Mouse (Mus musculus) frontal cortex, adult (tissue): ENCODE measurements at regions not wholly inside any gene's neighbourhood (a gene's known extent, or its start where the extent isn't known, plus 50 kb on each side); places are given as distances from the start of the nearest gene placed in this dataset.

ENCODE experiments used
- ATAC-seq: cut with Nextera tagmentation; 2 replicates; pipeline ENCODE4 v1.9.2; 2017; ENCODE audit warnings: mild to moderate bottlenecking, moderate library complexity, mixed read lengths; ENCODE audit not compliant: low TSS enrichment

GRCm38 (mm10) chr6:99984856-99985224 lies 258.6 kb upstream of the Prok2 start:
- no peak for ATAC-seq

- no peak for ATAC-seq
Measured at GRCm38 (mm10) chr6:99984057-99984855, 258.1 kb upstream of the Prok2 start.

GRCm38 (mm10) chr6:99979614-99980013 lies 253.4 kb upstream of the Prok2 start:
- ATAC-seq, result no peak

- no peak for ATAC-seq
Measured at GRCm38 (mm10) chr6:99978164-99978746, 252.1 kb upstream of the Prok2 start.

GRCm38 (mm10) chr6:99976144-99976543 lies 250.0 kb upstream of the Prok2 start:
- no peak for ATAC-seq

- ATAC-seq, result no peak
Measured at GRCm38 (mm10) chr6:99975486-99975885, 249.3 kb upstream of the Prok2 start.

GRCm38 (mm10) chr6:99974464-99974863 lies 248.3 kb upstream of the Prok2 start:
- ATAC-seq, result no peak

- peak; percentile 54; the same call in 1 of the 2 replicates for ATAC-seq
Measured at GRCm38 (mm10) chr6:99971376-99971775, 245.2 kb upstream of the Prok2 start.

- peak; percentile 83 for ATAC-seq
Measured at GRCm38 (mm10) chr6:99968889-99969288, 242.7 kb upstream of the Prok2 start.

- ATAC-seq, result no peak
Measured at GRCm38 (mm10) chr6:99967465-99967864, 241.3 kb upstream of the Prok2 start.

GRCm38 (mm10) chr6:99964540-99964939 lies 238.3 kb upstream of the Prok2 start:
- ATAC-seq, result 0 out of 2 replicates have a peak, but pooled peaks have one; percentile 55

- ATAC-seq, result no peak
Measured at GRCm38 (mm10) chr6:99964007-99964406, 237.8 kb upstream of the Prok2 start.

GRCm38 (mm10) chr6:99959371-99959770 lies 233.2 kb upstream of the Prok2 start:
- ATAC-seq, result no peak

GRCm38 (mm10) chr6:99954832-99955830 lies 228.9 kb upstream of the Prok2 start:
- no peak for ATAC-seq

GRCm38 (mm10) chr6:99953980-99954776 lies 228.0 kb upstream of the Prok2 start:
- no peak for ATAC-seq

- no peak for ATAC-seq
Measured at GRCm38 (mm10) chr6:99950811-99951210, 224.6 kb upstream of the Prok2 start.

GRCm38 (mm10) chr6:99946917-99947316 lies 220.7 kb upstream of the Prok2 start:
- no peak for ATAC-seq

GRCm38 (mm10) chr6:99946481-99946880 lies 220.3 kb upstream of the Prok2 start:
- no peak for ATAC-seq

GRCm38 (mm10) chr6:99945691-99946090 lies 219.5 kb upstream of the Prok2 start:
- no peak for ATAC-seq

GRCm38 (mm10) chr6:99942958-99943357 lies 216.8 kb upstream of the Prok2 start:
- ATAC-seq, result no peak

- ATAC-seq, result no peak
Measured at GRCm38 (mm10) chr6:99940118-99940517, 213.9 kb upstream of the Prok2 start.
